9 mouse cellular contexts compared by ENCODE assay signal in genomic region chr2:32315751-32316150, GRCm38 (mm10). TPM values are rescaled to one million over a fixed set of nuclear protein-coding genes. Genes with fewer than 3 reads are reported as not detected.
DNase-seq lines count a peak whose midpoint lies in the region; ATAC-seq and TF ChIP-seq lines count a peak whose summit lies in the region.
"Had no signal": no experiment of that assay in that cellular context is flagged by ENCODE, and none has a peak within 500 bp of the region (broad histone marks: within the 10 kb centered on the region; RNA-seq: fewer than 3 reads in every experiment).

No protein-coding gene starts in this region.

- H3K9me3 ChIP-seq in embryonic facial prominence, embryonic 10.5 days, result no peaks in the 10 kb centered on the region
- no peaks in the 10 kb centered on the region for H3K9me3 ChIP-seq in heart, embryonic 14.5 days (ENCODE audit: control insufficient read depth, low read length)

- TF ChIP-seq CTCF in left cerebral cortex, adult 2 months (IDR thresholded peaks at IDR 0.05), result no peak

- H3K4me2 ChIP-seq in heart, embryonic 14.5 days (ENCODE audit: low read length), result peak overlapping the region; percentile 29

- peaks cover 87% of the 10 kb centered on the region for H3K4me1 ChIP-seq in embryonic facial prominence, embryonic 10.5 days
- peaks cover 36 to 48% of the 10 kb centered on the region in 2 experiments for H3K4me1 ChIP-seq in heart, embryonic 14.5 days (ENCODE audit: control insufficient read depth in 2 of 2, insufficient read depth in 2 of 2, low read length in 2 of 2)

- H3K27me3 ChIP-seq in embryonic facial prominence, embryonic 10.5 days (replicated peaks; ENCODE audit: low read depth, poor library complexity, severe bottlenecking), result peaks cover 57% of the 10 kb centered on the region
- peaks cover 15% of the 10 kb centered on the region for H3K27me3 ChIP-seq in heart, embryonic 14.5 days (ENCODE audit: control insufficient read depth, insufficient read depth, low read length)

- intact Hi-C loops in left cerebral cortex, adult 2 months (cut with DNase I), result no loop called here
- intact Hi-C loops in left cerebral cortex, postnatal 14 days (cut with DNase I), result no loop called here

- 9% methylated on average over 8 of the region's 8 CpGs for WGBS in embryonic facial prominence, embryonic 10.5 days
- whole genome bisulfite sequencing in heart, embryonic 14.5 days, result 6% methylated on average over 8 of the region's 8 CpGs

- peaks cover 12% of the 10 kb centered on the region for H3K36me3 ChIP-seq in embryonic facial prominence, embryonic 10.5 days (replicated peaks)
- H3K36me3 ChIP-seq in heart, embryonic 14.5 days (ENCODE audit: control insufficient read depth, insufficient read depth, low read length), result no peaks in the 10 kb centered on the region

- peak overlapping the region; percentile 76 for H3K27ac ChIP-seq in left cerebral cortex, adult 2 months
- peak overlapping the region; percentile 95 for H3K27ac ChIP-seq in embryonic facial prominence, embryonic 10.5 days (replicated peaks)
- peak overlapping the region; percentile 57 to 83 for H3K27ac ChIP-seq in heart, embryonic 14.5 days (replicated peaks in 1 of 2; ENCODE audit: control insufficient read depth in 1 of 2, insufficient read depth in 1 of 2, low read depth in 2 of 2, low read length in 2 of 2)
- H3K27ac ChIP-seq: macrophage had no signal

- no peak overlapping the region for H3K4me3 ChIP-seq in left cerebral cortex, adult 2 months
- H3K4me3 ChIP-seq in embryonic facial prominence, embryonic 10.5 days, result peak overlapping the region; percentile 63
- no peak overlapping the region for H3K4me3 ChIP-seq in heart, embryonic 14.5 days (ENCODE audit: control insufficient read depth in 1 of 2, insufficient read depth in 1 of 2, low read depth in 1 of 2, low read length in 2 of 2)

- no peak for ATAC-seq in heart, embryonic 14.5 days (ENCODE audit: insufficient number of reproducible peaks, insufficient read depth, low FRiP score, low read depth)

- no peak for DNase-seq in left cerebral cortex, adult 2 months (ENCODE audit: extremely low spot score in 1 of 2, low spot score in 2 of 2)
- DNase-seq in left cerebral cortex, postnatal 14 days (ENCODE audit: low spot score in 2 of 2), result no peak
- DNase-seq in embryonic facial prominence, embryonic 10.5 days (ENCODE audit: low spot score), result peak; percentile 65
- peak; percentile 29 for DNase-seq in neural tube, embryonic 10.5 days (ENCODE audit: extremely low spot score, low spot score)
- no peak for DNase-seq in layer of hippocampus, adult 18-20 months (ENCODE audit: low spot score in 2 of 2)
- DNase-seq in cerebellum, postnatal 14 days, result no peak
- no peak for DNase-seq in natural killer cell, adult 2 months (ENCODE audit: low spot score in 2 of 2)

- peak overlapping the region; percentile 30; the same call in 1 of the 2 replicates for H3K9ac ChIP-seq in heart, embryonic 14.5 days (ENCODE audit: low read length)

RNA-seq across cellular contexts. Expression of gene Swi5, which starts 27.9 kb away (rescaled TPM):
- 100 to 1,000 TPM; 186 to 193 TPM for total RNA-seq in left cerebral cortex, adult 2 months (2021)
- total RNA-seq in left cerebral cortex, postnatal 14 days (2021), result 100 to 1,000 TPM; 204 to 219 TPM
- polyA plus RNA-seq in embryonic facial prominence, embryonic 10.5 days (2016; fragmentation: Nextera tagmentation; extraction: Ambion mirVana), result 522 and 535 TPM in 2 replicates
- 129 and 131 TPM in 2 replicates for polyA plus RNA-seq in heart, embryonic 14.5 days (2014; fragmentation: Nextera tagmentation; extraction: Ambion mirVana)
- 100 to 1,000 TPM; 202 to 208 TPM for total RNA-seq in layer of hippocampus, adult 18-20 months (2021)

RNA-seq across cellular contexts. Expression of gene Golga2, which starts 28.6 kb away (rescaled TPM):
- 10 to 100 TPM; 83.2 to 86.4 TPM for total RNA-seq in left cerebral cortex, adult 2 months (2021)
- total RNA-seq in left cerebral cortex, postnatal 14 days (2021), result 10 to 100 TPM; 78.9 to 83.9 TPM
- 20.2 and 22.5 TPM in 2 replicates for polyA plus RNA-seq in embryonic facial prominence, embryonic 10.5 days (2016; fragmentation: Nextera tagmentation; extraction: Ambion mirVana)
- polyA plus RNA-seq in heart, embryonic 14.5 days (2014; fragmentation: Nextera tagmentation; extraction: Ambion mirVana), result 19.3 and 22.6 TPM in 2 replicates
- 10 to 100 TPM; 85.1 to 92.5 TPM for total RNA-seq in layer of hippocampus, adult 18-20 months (2021)

RNA-seq across cellular contexts. Expression of gene Ciz1, which starts 36.4 kb away (rescaled TPM):
- 10 to 100 TPM; 89.7 to 90.1 TPM for total RNA-seq in left cerebral cortex, adult 2 months (2021)
- 10 to 100 TPM; 69.5 to 79.0 TPM for total RNA-seq in left cerebral cortex, postnatal 14 days (2021)
- polyA plus RNA-seq in embryonic facial prominence, embryonic 10.5 days (2016; fragmentation: Nextera tagmentation; extraction: Ambion mirVana), result 65.8 and 66.4 TPM in 2 replicates
- 28.8 and 31.1 TPM in 2 replicates for polyA plus RNA-seq in heart, embryonic 14.5 days (2014; fragmentation: Nextera tagmentation; extraction: Ambion mirVana)
- total RNA-seq in layer of hippocampus, adult 18-20 months (2021), result 10 to 100 TPM; 69.3 to 77.0 TPM

RNA-seq across cellular contexts. Expression of gene Dnm1, which starts 37.4 kb away (rescaled TPM):
- 1,000 to 10,000 TPM; 1,259 to 1,310 TPM for total RNA-seq in left cerebral cortex, adult 2 months (2021)
- 1,000 to 10,000 TPM; 1,093 to 1,153 TPM for total RNA-seq in left cerebral cortex, postnatal 14 days (2021)
- 20.7 and 23.5 TPM in 2 replicates for polyA plus RNA-seq in embryonic facial prominence, embryonic 10.5 days (2016; fragmentation: Nextera tagmentation; extraction: Ambion mirVana)
- 4.7 and 5.6 TPM in 2 replicates for polyA plus RNA-seq in heart, embryonic 14.5 days (2014; fragmentation: Nextera tagmentation; extraction: Ambion mirVana)
- 1,000 to 10,000 TPM; 1,288 to 1,307 TPM for total RNA-seq in layer of hippocampus, adult 18-20 months (2021)

RNA-seq across cellular contexts. Expression of gene Uck1, which starts 55.8 kb away (rescaled TPM):
- total RNA-seq in left cerebral cortex, adult 2 months (2021), result 10 to 100 TPM; 45.9 to 47.1 TPM
- total RNA-seq in left cerebral cortex, postnatal 14 days (2021), result 10 to 100 TPM; 57.5 to 64.7 TPM
- polyA plus RNA-seq in embryonic facial prominence, embryonic 10.5 days (2016; fragmentation: Nextera tagmentation; extraction: Ambion mirVana), result 74.7 and 84.0 TPM in 2 replicates
- polyA plus RNA-seq in heart, embryonic 14.5 days (2014; fragmentation: Nextera tagmentation; extraction: Ambion mirVana), result 37.0 and 43.4 TPM in 2 replicates
- 10 to 100 TPM; 52.3 to 58.5 TPM for total RNA-seq in layer of hippocampus, adult 18-20 months (2021)

Comparison
In these comparisons a context has a peak if more than half of its experiments do, and no peak if none do; other contexts are left out.
1. DNase-seq: peak in embryonic facial prominence, embryonic 10.5 days (single experiment) and neural tube, embryonic 10.5 days (single experiment); none in left cerebral cortex, adult 2 months (0 of 2), left cerebral cortex, postnatal 14 days (0 of 2), layer of hippocampus, adult 18-20 months (0 of 2), cerebellum, postnatal 14 days (0 of 2) and natural killer cell, adult 2 months (0 of 2).
2. Peak in every context shown above with its lines, with median percentiles within 50 percentile points of each other: H3K27ac ChIP-seq.